Mouse (Mus musculus): ENCODE data around the gene Actn1.
"Not testable (repeated sequence)": the region's sequence is repeated elsewhere in the genome, so short reads cannot be mapped to it uniquely, and the experiment has no call there.

Gene Actn1

DNA sequence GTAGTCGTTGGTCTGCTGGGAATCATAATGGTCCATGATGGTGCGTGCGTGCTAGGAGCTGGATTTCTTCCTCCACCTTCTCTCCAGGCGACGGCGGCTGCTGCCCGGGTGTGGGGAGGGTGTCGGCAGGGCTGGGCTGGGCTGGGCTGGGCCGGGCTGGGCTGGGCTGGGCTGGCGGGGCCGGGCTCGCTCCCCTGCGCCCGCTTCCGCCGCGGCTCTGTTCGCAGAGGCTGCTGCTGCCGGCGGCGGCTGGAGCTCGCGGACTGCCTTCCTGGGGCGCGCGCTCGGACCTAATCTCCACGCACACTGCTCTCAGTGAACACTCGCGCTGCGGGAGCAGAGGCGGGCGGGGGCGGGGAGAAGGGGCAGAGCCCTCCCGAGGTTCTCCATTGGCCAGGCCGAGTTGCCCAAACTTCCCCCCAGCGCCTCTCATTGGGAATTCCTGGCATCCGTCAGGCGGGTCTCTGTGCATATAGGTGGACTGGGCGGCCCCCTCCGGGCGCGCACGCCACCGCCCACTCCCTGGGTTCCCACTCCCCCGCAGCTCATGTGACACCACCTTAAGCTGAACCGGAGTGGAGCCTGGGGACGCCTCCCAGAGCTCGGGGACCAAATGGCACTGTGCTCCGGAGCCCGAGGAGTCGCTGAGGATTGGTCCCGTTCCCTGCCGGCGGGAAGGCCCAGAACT, at the start of gene Actn1:
Gene Actn1 (minus strand): TSS at position 316 of the 688 bp plus-strand sequence.
- peak; percentile 99 for DNase-seq (ENCODE audit: low read depth, low spot score)

GRCm38 (mm10) chr12:80307556-80307955, 47.4 kb upstream of the Actn1 start:
- no peak for DNase-seq (ENCODE audit: low read depth, low spot score)

DNA sequence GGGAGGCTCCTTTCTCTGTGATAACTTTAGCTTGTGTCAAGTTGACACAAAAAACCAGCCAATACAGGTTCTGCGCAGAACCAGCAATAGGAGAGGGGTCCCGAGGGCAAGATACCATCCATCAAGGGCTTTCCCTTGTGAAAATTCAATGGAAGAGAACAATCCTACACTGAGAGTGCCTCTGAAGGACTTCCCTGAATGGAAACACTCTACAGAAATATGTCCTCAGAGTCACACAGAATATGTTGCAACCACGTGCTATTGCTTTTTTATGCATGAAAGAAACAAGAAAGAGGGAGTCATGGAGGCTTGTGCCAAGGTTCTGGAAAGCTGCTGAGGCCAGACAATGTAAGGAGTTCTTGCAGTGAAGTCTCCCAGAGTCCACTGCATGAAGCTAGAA, 44.3 kb upstream of the Actn1 start:
- DNase-seq (ENCODE audit: low read depth, low spot score) = no peak

DNA sequence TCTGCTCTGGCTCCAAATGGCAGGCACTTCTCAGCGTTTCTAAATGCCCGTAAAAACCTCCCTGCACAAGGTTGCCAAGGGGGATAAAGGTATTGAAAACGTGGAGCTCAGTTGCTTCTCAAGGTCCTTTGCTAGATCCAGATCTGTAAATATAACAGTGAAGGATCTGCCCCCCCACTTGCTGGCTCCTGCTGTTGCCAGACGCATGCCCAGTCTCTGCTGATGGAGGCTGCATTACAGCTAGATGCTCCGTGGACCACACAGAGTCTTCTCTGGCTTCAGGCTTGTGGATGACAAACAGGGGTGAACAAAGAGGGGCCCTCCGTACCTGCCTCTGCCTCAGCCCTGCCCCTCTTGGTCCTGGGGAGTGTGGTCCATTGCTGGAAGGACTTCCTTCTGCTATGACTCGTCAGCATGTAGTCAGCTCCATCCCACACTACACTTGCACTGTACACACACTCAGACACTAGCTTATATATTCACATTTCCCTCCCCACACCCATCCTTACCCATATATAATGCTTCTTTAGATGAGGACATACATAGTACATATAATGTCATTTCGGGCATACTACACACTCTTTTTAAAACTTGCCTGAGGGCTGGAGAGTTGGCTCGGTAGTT, 40.8 kb upstream of the Actn1 start:
- no peak for DNase-seq (ENCODE audit: low read depth, low spot score)

DNA sequence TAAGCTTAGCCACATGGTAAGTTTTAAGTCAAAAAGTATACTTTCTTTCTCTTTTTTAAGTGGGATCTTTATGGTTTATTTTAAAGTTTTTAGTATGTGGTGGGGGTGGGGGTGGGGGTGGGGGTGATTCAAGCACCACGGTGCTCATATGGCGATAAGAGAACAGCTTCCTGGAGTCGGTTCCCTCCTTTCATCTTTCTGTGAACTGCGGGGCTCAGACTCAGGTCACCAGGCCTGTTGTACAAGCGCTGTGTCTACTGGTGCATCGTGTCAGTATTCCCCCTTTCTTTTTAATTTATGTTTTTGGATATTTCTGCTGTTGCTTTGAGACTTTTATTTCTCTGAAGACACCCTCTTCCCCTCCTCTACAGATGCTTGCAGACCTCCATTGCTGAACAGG, 38.5 kb upstream of the Actn1 start:
- DNase-seq (ENCODE audit: low read depth, low spot score) = no peak

DNA sequence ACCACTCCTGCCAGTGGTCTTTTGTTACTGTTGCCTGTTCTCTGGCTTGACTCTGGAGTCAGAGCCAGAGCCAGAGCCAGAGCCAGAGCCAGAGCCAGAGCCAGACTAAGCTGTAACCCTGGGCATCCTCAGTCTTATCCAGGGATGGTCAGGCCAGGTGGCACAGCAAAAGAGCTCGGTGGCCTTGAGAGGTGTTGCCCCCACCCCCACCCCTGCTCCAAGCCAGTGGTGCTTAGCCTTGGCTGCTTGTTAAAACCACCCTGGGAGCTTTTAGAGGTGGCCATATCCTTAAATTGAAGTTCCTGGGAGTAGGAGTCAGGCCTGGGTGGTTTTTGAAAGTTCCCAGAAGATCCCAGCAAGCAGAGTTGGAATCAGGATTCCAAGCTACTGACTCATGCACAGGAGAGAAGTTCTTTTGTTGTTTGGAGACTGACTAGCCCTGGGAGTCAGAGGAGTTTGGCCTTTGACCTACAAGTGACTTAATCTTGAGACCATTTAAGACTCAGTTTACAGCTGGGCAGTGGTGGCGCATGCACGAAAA, 31.8 kb upstream of the Actn1 start:
- peak; percentile 81 for DNase-seq (ENCODE audit: low read depth, low spot score)

DNA sequence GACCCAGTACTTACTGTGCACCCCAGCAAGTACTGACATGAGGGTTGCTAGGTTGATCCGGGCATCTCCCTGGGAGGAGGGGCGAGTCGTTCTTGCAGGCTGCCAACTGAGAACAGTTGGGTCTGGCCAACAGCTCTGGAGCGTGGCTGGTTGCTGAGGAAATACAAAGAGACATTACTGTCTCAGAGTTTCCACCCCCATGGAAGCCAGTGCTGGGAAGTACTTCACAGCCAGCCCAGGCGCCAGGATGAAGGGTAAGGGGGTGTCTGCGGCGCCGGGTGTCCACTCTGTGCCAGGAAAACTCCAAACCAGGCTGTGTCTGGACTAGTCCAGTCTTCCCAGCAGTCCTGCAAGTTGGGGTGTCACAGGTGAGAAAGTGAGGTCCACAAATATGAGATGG, 30.8 kb upstream of the Actn1 start:
- no peak for DNase-seq (ENCODE audit: low read depth, low spot score)

- no peak for DNase-seq (ENCODE audit: low read depth, low spot score)
Measured at GRCm38 (mm10) chr12:80290483-80290882, 30.3 kb upstream of the Actn1 start.

GRCm38 (mm10) chr12:80289722-80290121, 29.6 kb upstream of the Actn1 start:
- no peak for DNase-seq (ENCODE audit: low read depth, low spot score)

DNA sequence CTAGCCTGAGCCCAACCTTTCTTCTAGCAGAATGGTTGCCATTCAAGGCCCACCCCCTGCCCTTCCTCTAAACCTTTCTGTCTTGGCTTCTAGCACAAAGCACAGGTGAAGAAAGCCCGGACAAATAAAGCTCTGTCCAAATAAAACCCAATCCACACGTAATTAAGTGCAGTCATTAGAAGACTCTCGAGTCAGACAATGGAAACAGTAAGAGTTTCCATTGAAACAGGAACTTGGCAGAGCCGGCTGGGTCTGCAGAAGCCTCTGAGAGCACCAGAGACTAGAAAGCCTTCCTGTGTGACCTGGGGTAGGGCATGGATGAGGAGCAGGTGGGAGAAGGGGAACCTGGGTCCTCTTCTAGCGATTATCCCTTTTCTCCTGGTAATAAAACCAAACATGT, 25.7 kb upstream of the Actn1 start:
- DNase-seq (ENCODE audit: low read depth, low spot score) = peak; percentile 37

DNA sequence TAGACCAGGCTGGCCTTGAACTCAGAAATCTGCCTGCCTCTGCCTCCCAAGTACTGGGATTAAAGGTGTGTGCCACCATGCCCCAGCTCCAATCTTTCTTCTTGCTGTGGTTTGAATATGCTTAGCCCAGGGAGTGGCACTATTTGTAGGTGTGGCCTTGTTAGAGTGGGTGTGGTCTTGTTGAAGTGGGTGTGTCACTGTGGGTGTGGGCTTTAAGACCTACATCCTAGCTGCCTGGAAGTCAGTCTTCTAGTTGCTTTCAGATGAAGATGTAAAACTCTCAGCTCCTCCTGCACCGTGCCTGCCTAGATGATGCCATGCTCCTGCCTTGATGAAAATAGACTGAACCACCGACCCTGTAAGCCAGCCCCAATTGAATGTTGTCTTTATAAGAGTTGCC, 24.1 kb upstream of the Actn1 start:
- DNase-seq (ENCODE audit: low read depth, low spot score) = peak; percentile 81

DNA sequence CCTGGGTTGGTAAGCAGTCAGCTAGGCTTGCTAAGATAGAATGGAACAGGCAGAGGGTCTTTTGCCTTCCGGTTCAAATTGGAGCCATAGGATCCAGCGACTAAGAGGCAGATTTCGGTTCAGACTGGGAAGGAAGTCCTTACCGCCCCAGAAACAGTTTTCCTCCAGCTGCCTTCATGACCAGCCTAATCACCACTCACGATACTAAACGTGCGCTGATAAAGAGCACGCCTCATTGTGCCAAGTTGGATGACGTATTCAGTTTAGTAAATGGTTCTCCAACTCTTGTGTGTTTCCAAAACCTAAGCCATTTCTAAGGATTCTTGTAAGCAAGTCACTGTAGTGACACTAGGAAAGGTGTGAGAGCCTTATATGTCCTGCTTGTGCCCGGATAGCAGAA, 18.7 kb upstream of the Actn1 start:
- no peak for DNase-seq (ENCODE audit: low read depth, low spot score)

- DNase-seq (ENCODE audit: low read depth, low spot score) = no peak
Measured at GRCm38 (mm10) chr12:80277428-80277827, 17.3 kb upstream of the Actn1 start.

DNA sequence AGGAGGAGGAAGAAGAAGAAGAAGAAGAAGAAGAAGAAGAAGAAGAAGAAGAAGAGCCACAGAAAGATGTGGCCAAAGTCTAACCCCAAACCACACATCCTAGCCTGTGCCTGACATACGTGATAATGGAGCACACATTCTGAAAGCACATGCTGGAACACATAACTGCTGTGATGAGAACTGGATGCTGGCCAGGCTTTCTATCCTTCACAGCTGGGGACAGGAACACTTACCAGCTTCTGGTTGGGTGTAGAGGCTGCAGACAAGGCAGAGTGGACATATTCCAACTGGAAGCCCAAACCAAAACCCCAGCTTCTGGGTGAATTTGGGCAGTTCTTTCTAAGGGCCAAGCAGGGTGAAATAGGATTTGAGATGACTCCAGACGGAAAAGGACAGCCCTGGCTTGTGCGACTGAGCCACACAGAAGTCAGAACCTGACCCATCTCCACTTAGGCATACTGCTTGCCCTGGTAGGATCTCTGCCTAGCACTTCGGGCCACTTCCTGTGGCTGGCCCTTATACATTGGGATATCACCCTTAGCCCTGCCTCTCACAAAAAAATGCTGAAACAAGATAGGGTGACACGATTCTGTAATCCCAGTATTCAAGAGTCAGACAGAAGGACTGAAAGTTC, 15.1 kb upstream of the Actn1 start:
- DNase-seq (ENCODE audit: low read depth, low spot score) = no peak

DNA sequence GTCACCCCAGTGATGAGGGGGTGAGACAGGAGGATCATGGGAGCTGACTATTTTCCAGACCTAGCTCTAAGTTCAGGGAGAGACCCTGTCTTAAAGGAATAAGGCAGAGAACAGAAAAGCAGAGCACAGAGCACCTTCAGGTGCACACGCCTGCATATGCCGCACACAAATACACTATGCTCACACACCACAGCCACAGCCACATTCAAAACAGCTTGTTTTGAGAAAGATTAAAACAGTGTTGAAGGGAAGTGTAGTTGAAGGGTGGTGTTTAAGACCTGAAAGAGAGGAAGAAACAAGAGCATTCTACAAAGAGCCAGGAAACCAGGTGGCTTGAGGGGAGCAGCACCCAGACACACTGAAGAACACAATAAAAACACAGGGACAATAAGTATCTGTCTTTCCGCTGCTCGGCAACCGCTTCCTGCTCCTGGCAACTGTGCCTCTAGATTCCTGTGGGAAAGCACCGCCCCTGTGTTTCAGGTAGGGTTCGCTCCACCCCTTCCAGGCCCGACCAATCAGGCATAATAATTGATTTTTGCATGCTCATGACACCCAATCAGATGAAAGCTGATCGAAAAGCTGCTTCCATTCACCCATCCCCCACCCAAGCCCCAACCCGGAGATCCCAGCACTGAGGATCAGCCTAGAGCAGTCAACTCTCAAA, 13.0 kb upstream of the Actn1 start:
- peak; percentile 99 for DNase-seq (ENCODE audit: low read depth, low spot score)

DNA sequence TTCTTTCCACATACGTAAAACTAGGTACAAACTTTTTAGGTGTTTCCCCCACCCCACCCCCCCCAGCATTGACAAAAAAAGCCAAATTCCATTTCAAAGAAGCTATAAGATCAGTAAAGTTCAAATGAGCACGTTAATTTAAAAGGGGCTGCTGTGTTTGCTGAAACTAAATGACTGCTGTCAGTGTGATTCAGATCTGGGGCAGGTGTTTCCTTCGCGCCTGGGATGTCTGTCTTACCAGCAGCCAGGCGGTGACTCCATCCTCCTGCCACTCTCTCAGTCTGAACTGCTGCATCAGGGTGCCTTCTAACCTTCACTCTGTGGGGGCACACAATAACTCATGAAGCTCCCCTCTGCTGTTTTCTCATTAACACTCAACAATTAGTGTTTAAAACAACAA, 11.6 kb upstream of the Actn1 start:
- peak; percentile 57 for DNase-seq (ENCODE audit: low read depth, low spot score)

- DNase-seq (ENCODE audit: low read depth, low spot score) = peak; percentile 96
Measured at GRCm38 (mm10) chr12:80270924-80271323, 10.8 kb upstream of the Actn1 start.

- DNase-seq (ENCODE audit: low read depth, low spot score) = no peak
Measured at GRCm38 (mm10) chr12:80269303-80269702, 9.1 kb upstream of the Actn1 start.

- no peak for DNase-seq (ENCODE audit: low read depth, low spot score)
Measured at GRCm38 (mm10) chr12:80267962-80268361, 7.8 kb upstream of the Actn1 start.

DNA sequence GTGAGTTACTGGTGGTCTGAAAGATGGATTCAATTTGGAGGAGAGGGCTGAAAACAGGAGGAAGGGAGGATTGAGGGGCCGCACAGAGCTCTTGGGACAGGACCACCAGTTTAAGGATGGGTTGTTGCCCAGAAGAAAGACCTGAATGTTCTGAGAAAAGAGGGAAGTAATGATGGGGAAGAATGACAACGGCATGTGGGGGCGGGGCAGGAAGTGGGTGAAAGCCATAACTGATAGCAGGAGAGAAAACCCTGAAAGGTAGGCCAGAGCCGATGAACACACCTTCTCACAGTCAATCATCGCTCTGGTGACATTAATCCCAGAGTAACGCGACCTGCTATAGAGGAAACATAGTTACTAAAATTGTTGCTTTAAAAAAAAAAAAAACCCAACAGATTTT, 4.2 kb upstream of the Actn1 start:
- not testable (repeated sequence) for DNase-seq (ENCODE audit: low read depth, low spot score)

- peak; percentile 89 for DNase-seq (ENCODE audit: low read depth, low spot score)
Measured at GRCm38 (mm10) chr12:80260744-80261695, 849 bp upstream of the Actn1 start.

Measured in R1 (cell line).